Mouse (Mus musculus): ENCODE results near the gene Zbtb18.

The Zbtb18 gene

GRCm38 (mm10) chr1:177442196-177442808, at the start of gene Zbtb18:
TSS of gene Zbtb18 (plus strand) at chr1:177442351.
- DNase-seq: no peak

DNA sequence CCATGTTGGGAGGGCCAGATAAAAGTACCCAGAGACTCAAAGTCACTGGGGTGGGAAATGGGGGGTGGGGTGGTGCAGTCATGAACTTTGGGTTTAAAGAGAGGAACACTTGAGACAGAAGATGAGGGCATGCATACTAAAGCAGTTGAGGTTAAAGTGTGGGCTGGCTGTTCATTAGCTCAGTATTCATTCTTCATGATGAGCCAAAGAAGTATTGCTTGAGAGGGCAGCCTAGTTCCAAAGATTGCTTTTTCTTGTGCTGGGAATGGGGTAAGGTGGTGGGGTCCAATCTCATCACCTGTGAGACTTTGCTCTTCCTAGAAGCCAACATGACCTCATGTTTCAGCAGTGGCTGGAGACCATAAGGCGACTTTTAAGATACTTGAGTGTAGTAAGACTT, 44.7 kb upstream of the Zbtb18 start:
- no peak for DNase-seq

DNA sequence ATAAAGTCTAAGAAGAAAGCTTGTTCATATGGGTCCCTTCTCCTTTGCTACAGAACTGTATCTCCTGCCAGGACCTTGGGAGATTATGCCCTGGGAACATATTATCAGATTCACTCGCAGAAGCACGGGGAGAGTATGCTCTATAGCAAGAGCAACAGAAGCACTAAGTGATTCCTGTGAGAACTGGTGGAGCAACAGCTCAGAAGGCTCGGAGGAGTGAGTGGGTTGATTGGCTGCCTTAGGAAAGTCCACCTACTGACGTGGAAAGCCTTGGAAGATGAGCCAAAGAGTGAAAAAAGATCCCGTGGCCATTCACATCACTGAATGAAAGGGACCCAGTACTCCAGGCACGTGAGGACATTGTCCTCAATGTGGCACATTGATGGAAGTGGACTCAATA, 37.0 kb upstream of the Zbtb18 start:
- no peak for DNase-seq

- DNase-seq: peak; percentile 18
These were observed 33.5 kb upstream of the Zbtb18 start for GRCm38 (mm10) chr1:177408690-177409089.

- DNase-seq: no peak
These were observed 31.3 kb upstream of the Zbtb18 start for GRCm38 (mm10) chr1:177410769-177411348.

GRCm38 (mm10) chr1:177411359-177412358, 30.5 kb upstream of the Zbtb18 start:
- peak; percentile 60 for DNase-seq

GRCm38 (mm10) chr1:177419331-177419730, 22.8 kb upstream of the Zbtb18 start:
- DNase-seq: no peak

GRCm38 (mm10) chr1:177420126-177420525, 22.0 kb upstream of the Zbtb18 start:
- no peak for DNase-seq

DNA sequence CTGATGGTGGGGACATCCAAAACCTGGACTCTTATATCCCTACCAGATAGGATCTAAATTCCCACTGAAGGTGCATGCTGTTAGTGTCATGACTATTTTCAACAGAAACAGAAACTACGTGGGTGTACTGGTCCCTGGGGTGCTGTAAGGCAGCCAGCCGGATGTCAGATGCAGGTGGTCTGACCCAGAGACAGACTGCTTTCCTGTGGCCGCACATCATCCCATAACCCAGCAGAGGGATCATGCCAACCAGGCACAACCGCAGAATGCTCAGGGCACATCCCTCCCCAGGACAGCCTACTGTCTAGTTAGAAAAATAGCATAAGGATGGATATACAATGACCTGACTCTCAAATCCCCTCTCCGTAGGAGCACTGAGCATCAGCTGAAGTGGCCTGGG, 14.3 kb upstream of the Zbtb18 start:
- no peak for DNase-seq

- DNase-seq: no peak
These were observed 13.8 kb upstream of the Zbtb18 start for GRCm38 (mm10) chr1:177428338-177428737.

DNA sequence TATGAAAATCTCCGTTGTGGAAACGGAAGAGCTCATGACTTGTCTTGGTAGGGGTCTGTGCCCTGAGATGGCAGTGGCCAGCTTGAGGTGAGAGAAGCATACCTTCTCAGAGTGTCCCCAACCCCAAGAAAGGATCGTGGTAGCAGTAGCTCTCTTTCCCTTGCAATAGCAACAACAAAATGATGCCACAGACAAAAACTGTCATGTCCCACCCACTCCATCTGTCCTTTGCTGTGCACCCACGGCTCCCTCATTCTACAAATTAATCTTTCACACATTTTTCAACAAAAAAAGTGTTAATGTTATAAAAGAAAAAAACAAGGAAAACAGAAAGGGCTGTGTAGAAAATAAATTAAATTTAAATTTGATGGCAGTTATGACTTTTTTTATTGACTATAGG, 13.1 kb upstream of the Zbtb18 start:
- no peak for DNase-seq

- no peak for DNase-seq
These were observed 1.7 kb upstream of the Zbtb18 start for GRCm38 (mm10) chr1:177440411-177440810.

GRCm38 (mm10) chr1:177440981-177441491, 1.1 kb upstream of the Zbtb18 start:
- DNase-seq: no peak

DNA sequence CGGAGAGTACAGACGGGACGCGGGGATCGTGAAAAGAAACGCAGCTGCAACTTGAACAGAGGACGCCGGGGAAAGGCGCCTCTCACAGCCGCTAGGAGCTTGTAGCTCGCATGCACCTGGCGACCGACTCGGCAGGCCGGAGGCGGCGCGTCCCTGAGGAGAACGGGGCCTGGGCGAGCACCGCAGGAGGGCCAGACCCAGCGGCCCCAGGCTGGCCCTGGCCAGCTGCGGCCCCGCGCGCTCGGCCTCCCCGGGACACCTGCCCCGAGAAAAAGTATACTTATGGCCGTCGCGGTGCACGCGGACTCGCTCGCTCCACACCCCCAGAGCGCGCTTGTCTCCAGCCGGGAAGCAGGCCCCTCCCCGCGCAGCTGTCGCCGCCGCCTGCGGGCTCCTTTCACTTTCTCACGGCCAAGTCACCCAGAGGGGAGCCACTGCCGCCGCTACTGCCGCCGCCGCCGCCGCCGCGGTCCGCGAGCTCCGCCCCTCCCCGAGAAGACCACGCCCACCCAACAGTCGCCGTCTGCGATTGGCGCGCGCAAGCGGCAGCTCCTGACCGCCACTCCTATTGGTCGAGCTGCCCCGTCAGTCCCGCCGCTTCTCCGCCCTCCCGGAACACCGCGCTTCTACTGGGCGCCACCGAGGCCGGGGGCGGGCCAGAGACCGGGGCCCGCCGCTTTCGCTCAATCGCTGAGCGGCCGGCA, 507 bp upstream of the Zbtb18 start:
- peak; percentile 99 for DNase-seq

DNA sequence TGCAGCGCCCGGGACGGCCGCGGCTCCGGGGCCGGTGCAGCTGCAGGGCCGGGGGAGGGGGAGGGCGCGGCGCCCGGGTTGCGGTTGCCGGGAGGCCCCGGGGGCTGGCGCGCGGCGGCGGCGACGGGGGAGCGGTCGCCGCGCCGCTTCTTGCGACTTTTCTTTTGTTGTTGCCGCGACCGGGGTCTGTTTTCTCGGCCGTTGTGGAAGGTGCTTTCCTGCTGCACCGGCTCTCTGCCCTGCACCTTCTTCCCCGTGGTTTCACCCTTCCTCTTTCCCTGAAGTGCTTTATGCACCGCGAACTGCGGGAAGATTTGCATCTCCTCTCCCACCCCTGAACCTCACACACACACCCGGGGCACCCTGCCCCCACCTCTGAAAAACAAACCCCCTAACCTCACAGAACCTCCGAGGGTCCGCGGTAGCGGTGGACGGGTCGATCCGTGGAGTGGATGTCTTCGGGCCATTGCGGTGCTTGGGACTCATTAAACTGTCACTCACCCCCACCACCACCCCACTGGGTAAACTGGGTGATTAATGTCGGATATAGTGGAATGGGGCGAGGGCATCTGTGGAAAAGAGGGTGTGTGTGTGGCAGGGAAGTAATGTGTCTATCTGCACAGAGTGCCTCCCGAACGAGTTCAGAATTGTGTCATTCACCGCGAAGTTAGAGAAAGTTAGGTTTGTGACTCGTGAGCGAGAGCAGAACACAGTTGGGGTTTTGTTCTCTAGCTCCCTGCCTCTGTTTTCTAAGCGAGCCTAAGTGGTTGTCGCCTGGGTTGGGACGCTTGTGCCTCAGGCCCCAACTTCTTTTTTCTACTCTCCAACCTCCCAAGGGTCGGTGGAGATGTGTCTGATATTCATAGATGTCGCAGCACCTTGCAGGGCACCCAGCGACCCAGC, 921 bp downstream of the Zbtb18 start:
- DNase-seq: peak; percentile 43

- DNase-seq: no peak
These were observed 1.8 kb downstream of the Zbtb18 start for GRCm38 (mm10) chr1:177443724-177444482.

DNA sequence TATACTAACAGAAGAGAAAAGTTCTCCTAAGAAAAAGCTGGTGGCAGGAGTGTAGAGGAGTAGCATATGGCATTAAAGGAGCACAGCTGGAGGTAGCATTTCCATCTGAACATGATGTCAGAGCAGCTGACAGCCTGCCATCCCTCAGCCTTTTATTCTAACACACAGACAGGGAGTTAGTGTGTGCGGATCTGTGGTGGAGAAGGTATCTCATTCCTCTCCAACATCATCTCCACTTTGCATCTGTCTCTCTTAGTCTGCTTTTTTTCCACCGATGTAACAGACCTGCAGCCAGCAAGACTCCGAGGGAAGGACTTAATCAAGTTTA, 2.3 kb downstream of the Zbtb18 start:
- DNase-seq: peak; percentile 68

DNA sequence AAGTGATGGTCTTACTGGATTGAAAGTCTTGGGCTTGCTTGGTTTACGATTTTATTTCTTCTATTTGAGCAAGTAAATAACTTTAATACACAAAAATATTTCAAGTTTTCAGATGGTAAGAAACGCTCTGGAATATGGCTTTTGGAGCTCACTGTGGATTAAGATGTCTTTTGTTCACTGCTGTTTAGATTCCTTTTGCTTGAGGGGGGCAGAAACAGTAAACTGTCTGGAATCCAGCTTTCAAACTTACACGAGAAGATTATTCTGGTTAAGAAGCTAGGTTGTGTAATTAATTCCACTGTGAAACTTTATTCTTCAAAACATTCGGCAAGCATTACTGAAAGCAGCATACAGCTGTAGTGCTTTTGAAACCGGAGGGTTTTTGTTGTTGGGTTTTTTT, 2.8 kb downstream of the Zbtb18 start:
- DNase-seq: no peak

DNA sequence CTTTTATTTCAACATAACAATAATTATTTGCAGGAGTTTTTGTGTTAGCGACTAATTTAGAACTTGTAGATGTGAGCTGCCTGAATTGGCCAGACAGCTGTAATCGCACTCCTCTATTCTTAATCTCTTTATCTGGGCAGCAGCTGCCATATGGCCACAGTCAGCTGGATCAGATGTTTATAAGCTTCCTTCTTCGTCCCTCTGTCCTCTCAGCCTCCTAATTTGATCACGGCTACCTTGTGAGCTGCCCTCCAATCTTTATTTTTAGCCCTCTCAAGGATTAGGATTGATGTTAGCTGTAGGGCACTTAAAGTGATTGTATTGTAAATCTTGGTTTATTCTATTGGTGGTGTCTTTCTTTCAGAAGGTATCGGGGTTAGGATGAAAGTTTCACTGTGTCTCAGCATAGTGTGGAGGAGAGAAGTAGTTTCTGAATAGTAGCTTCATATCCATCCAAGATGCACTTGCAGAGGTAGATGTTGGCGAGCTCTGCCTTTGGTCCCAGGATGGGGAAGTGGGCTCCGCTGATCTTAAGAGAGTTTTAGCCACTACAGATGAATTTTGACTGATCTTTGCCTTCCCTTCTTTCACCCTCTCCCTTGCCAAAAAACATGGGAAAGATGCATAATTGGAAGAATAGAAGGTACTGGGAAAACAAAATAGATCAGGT, 3.4 kb downstream of the Zbtb18 start:
- DNase-seq: peak; percentile 39

DNA sequence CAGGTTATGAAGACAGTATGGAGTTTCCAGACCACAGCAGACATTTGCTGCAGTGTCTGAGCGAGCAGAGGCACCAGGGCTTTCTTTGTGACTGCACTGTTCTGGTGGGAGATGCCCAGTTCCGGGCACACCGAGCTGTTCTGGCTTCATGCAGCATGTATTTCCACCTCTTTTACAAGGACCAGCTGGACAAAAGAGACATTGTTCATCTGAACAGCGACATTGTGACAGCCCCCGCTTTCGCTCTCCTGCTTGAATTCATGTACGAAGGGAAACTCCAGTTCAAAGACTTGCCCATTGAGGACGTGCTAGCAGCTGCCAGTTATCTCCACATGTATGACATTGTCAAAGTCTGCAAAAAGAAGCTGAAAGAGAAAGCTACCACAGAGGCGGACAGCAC, 4.9 kb downstream of the Zbtb18 start:
- DNase-seq: peak; percentile 68

Measured in embryo, embryonic 11 days (tissue).